Mouse (Mus musculus) gastrocnemius, postnatal 14 days (tissue): ENCODE data around the gene Cacna2d2. TPM values are rescaled to one million over a fixed set of nuclear protein-coding genes. Genes with fewer than 3 reads are reported as not detected.

Source experiments
- DNase-seq: peaks from one replicate; pipeline ENCODE4 v3.0.0; 2021; ENCODE audit warnings: mixed read lengths
- intact Hi-C: fragments of 180-260 bp; cut with DNase I; formaldehyde crosslinking; loops from one replicate; pipeline ENCODE4 v1.15.1; 2025; ENCODE audit warnings: low total_unique reads
- long read RNA-seq, 2 experiments: library from polyadenylated mRNA; stranded (forward); transcript quantifications; one replicate each; pipeline ENCODE4 v2.0.0; 2021
- total RNA-seq, 2 experiments: library from RNA; stranded (reverse); gene quantifications; 2 replicates each; pipeline ENCODE4 v1.2.3; 2021

Gene Cacna2d2
- total RNA-seq = 1 to 10 TPM in 1 of 2 experiments, under 1 TPM in 1; 0.78 to 1.0 TPM
- long read RNA-seq, experiment 1 = 0 reads
- long read RNA-seq, experiment 2 = 0 reads

DNA sequence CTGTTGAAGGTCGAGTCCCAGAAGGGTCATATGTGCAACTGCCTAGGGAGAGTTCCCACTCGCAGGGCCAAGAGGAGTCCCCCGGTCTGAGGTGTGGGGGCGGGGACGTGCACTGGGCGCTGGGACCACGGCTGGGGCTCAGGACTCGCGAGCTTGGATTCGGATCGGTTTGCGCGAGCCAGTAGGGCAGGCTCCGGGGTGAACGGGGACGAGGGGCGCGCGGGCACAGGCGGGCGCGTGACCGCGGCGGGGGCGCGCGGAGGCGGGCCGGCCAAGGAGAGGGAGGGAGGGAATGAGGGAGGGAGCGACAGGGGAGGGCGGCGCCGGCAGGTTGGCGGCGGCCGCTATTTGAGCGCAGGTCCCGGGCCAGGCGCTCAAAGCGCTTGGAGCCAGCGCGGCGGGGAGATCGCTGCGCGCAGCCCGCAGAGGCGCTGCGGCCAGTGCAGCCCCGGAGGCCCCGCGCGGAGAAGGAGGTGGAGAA lies at the start of gene Cacna2d2:
Gene Cacna2d2 (plus strand): TSS at position 122 of the 481 bp plus-strand sequence.
- peak; percentile 51 for DNase-seq
- intact Hi-C loops = no loop called here

DNA sequence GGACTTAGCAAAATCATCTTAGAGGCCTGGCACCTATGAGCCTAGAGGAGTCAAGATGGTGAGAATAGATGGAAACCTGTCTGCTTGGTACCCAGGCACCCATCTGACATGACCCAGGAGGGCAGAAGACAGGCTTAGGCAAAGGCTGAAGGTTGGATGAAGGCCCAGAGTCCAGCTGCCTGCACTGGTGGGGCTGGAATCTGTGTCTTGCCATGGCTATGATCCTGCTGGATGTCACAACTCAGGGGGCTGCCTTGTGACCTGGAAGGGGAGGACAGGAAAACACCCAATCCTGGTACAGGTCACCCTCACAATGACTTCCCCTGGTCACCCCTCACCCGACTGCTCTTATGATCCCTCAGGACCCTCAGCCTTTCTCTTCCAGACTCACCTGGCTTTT lies 44.6 kb upstream of the Cacna2d2 start:
- intact Hi-C loops = loop anchor here (5.0 kb wide), 1 partner anchor 63 kb away; no protein-coding TSS in a partner anchor
- no peak for DNase-seq

DNA sequence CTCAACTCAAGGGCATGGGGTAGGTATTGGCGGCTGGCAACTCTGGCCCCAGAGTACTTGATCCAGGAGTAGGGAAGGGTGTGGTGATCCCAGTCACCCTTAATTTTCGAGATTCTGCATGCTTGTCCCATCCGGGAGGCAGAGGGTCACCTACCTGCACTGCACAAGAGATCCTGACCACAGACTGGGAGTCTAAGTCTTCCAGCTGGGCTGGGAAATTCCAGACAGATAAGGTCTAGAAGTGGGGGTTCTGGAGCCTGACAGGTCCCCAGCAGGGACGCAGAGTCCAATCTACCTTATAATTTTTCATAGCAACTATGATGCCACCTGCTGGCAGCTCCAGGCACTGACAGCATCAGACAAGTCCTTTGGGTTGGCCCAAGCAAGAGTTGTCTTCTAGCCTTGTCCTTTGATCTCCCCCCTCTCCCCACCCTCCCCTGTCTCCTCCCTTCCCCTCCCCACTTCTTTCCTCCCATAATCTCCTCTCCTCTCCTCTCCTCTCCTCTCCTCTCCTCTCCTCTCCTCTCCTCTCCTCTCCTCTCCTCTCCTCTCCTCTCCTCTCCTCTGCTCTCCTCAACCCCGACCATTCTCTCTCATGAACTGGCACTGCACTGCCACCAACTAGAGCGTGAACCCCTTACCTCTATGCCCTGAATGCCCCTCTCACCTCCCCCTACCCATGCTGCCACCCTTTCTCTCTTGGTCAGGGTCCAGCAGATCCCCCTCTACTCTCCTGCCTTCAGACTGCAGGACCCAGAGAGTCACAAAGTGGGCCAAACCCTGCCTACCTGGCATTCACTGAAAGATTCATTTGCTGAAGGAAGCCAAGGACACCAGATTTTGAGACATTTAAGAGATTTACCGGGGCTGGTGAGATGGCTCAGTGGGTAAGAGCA lies 43.3 kb upstream of the Cacna2d2 start:
- peak; percentile 58 for DNase-seq
- intact Hi-C loops = loop anchor here (5.0 kb wide), 1 partner anchor 64 kb away; no protein-coding TSS in a partner anchor

DNA sequence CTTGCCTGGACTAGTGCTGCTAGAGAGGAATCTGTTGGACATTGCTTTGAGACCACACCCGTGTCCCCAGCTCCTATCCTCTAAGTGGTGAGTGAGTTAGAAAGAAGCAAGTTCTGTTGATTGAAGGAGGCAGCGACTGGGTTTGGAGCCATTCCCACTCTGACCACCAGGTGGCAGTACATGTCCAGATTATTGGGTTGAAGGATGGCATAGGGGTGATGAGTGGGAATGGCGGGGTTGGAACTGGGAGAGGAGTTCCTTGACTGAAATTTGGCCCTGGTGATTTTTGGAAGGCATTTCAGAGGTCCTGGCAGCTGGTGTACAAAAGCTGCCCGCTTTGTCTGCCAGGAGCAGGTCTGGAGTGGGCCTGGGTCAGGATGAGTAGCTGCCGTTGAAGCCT lies 41.8 kb upstream of the Cacna2d2 start:
- peak; percentile 76 for DNase-seq
- intact Hi-C loops = loop anchor here (5.0 kb wide), 1 partner anchor 65 kb away; no protein-coding TSS in a partner anchor

- intact Hi-C loops = no loop called here
- no peak for DNase-seq
These were observed 38.4 kb upstream of the Cacna2d2 start for GRCm38 (mm10) chr9:107360989-107361388.

GRCm38 (mm10) chr9:107366644-107367043 lies 32.8 kb upstream of the Cacna2d2 start:
- DNase-seq = peak; percentile 42
- intact Hi-C loops = loop anchor here (2.0 to 5.0 kb wide), 2 partner anchors 96 to 146 kb away; no protein-coding TSS in a partner anchor

- intact Hi-C loops = loop anchor here (5.0 kb wide), 1 partner anchor 94 kb away; no protein-coding TSS in a partner anchor
- no peak for DNase-seq
These were observed 31.1 kb upstream of the Cacna2d2 start for GRCm38 (mm10) chr9:107368302-107368701.

- no peak for DNase-seq
- intact Hi-C loops = loop anchor here (5.0 kb wide), 1 partner anchor 93 kb away; no protein-coding TSS in a partner anchor
These were observed 29.9 kb upstream of the Cacna2d2 start for GRCm38 (mm10) chr9:107369270-107370105.

DNA sequence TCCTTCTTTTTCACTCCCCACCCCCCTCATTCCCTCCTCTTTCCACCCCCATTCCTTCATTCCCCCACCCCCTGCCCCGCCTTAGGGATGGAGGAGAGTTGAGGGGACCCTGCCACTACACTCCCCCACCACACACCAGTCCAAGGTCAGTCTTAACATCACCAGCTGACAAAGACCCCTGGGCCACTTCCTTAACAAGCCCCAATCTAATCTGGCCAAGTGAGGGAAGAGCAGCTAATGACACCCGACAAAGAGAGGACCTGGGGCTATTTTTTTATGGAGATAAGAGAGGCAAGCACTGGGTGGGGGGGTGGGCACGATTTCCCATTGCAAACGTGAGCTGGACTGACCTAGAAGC lies 29.3 kb upstream of the Cacna2d2 start:
- intact Hi-C loops = no loop called here
- DNase-seq = no peak

GRCm38 (mm10) chr9:107372441-107372840 lies 27.0 kb upstream of the Cacna2d2 start:
- intact Hi-C loops = no loop called here
- no peak for DNase-seq

DNA sequence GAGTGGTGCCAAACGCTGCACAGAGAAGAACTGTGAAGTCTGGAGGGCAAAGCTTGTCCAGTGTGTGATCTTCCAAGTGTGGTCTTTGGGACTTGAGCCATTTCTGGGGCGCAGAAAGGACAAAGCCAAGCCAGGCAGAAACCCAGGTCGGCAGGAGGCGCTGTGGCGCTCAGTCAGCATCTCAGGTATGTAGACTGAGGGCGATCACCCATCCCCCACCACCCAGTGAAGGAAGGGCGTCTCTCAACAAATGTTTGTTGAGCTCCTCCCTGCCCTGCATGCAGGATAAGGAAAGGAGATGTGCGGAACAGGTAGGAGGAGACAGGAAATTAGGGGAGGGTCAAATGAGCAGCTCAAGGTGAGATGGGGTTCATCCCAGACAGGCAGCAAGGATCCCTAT lies 24.8 kb upstream of the Cacna2d2 start:
- intact Hi-C loops = no loop called here
- DNase-seq = no peak

DNA sequence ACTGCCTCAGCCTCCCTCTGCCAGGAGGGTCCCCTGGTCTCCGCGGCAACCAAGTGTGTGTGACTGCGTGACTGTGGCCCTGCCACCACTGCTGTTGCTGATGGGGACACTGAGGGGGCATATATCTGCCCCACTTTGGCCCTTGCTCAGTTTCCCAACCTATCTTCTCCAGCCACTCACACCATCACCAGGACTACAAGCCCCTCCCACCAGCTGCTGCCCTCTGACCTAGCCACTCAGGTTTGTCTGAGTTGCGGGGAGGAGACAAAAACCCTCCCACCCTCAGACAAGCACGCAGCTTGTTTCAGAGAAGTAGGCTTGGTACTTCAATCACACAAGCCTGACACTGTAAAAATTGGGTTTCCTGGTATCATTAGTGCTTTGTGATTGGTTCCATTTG lies 24.0 kb upstream of the Cacna2d2 start:
- no peak for DNase-seq
- intact Hi-C loops = no loop called here

DNA sequence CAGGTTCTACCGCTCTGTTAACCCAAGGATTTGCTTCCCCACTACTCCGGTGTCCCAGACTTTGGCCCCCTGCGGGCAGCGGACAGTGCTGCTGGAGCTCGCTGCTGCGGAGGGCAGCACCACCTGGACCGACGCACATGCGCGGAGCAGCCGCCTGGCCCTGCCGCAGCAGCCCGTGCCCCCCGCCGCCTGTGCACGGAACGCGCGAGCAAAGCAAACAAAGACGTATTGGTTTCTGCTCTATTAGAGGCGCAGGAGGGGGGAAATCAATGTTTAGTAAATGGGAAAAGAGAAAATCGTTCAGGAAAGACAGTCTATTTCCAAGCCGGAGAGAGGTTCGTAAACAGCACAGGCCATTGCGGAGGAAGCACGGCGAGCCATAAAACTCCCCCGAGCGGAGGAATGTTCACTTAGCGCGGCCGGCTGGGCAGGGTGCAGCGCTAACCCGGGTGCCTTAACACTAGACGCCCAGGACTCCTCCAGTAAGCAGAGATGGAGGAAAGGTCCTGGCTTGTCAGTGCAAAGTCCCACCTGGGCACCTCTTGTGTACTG lies 21.4 kb upstream of the Cacna2d2 start:
- DNase-seq = no peak
- intact Hi-C loops = no loop called here

DNA sequence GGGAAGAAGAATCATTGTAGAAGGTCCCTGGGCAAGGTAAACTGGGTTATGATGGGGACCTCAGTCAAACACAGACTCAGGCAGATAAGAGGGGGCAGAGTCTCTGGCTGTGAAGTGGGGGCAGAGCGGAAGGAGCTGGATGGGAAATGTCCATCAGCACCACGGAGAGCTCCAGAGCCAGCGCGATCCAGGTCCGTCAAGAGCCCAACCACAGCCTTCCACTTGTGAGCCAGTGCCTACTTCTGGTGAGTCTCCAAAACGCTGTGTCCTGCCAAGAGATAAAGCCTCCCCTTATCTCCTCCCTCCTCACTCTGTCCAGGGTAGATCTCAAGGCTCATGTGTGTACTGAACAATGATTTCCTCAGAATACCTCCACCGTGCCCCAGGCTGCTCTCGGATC lies 17.7 kb upstream of the Cacna2d2 start:
- intact Hi-C loops = no loop called here
- DNase-seq = peak; percentile 29

- no peak for DNase-seq
- intact Hi-C loops = no loop called here
These were observed 15.0 kb upstream of the Cacna2d2 start for GRCm38 (mm10) chr9:107384396-107384795.

- DNase-seq = no peak
- intact Hi-C loops = no loop called here
These were observed 12.7 kb upstream of the Cacna2d2 start for GRCm38 (mm10) chr9:107386722-107387121.

DNA sequence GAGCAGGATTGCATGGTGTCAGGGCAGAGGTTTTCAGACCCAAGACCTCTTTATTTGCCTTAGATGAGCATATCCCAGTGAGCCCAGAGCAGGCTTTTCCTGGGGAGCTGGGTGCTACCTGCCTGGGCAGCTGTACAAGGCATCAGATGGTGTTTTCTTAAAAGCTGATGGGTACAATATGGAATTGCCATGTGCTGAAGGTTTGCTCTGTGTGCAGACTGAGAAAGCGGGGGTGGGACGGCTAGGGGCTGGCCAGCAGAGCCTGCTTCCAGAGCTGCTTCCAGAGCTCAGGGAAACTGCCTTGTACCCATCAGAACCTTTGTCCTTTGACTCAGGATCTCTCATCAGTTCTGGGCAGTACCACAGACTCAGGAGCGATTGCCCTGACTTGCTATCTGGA lies 11.7 kb upstream of the Cacna2d2 start:
- no peak for DNase-seq
- intact Hi-C loops = no loop called here

DNA sequence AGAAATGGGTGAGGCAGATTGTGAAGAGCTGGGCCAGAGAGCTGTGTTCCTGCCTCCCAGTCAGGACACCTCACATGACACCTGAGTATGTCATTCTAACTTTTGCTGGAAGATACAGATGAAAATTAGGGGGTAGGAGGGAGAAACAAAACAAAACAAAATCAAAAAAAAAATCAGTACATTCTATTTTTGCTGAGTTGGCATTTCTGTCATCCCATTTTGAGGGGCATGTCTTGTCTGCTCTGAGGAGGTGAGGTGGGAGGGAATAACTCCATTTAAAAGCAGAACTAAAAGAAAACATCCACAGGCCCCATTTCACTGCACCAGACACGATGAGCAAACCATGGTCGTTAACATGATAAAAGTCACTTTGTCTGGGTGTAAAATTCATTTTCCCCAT lies 11.1 kb upstream of the Cacna2d2 start:
- no peak for DNase-seq
- intact Hi-C loops = no loop called here

GRCm38 (mm10) chr9:107396397-107396796 lies 3.0 kb upstream of the Cacna2d2 start:
- intact Hi-C loops = no loop called here
- DNase-seq = no peak

DNA sequence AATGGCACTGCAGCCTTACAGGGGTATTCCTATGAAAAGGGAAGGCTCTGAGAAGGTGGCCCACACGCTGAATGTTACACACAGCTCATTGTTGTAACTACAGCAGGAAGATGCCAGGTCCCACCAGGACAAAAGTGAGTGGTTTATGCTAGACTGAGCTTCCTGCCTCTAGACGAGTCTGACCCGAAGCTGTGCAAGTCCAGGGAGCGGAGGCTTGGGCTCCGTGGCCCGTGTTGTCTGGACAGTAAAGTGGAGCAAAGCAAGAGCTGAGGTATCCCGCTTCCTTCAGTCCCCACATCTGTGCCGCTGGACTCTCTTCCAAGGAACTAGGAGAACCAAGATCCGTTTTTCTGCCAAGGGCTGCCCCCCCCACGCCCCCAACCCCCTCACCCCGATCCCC lies 444 bp upstream of the Cacna2d2 start:
- intact Hi-C loops = no loop called here

More for the DNA sequence above, 444 bp upstream of the Cacna2d2 start:
- no peak for DNase-seq
